Mouse (Mus musculus) mesoderm, embryonic 11.5 days (tissue): Measurements from ENCODE around the gene E130208F15Rik.

Experiments
- DNase-seq: peaks from one replicate; pipeline ENCODE4 v3.0.0-alpha.2; 2012; ENCODE audit warnings: low read depth, low spot score

Gene E130208F15Rik

DNA sequence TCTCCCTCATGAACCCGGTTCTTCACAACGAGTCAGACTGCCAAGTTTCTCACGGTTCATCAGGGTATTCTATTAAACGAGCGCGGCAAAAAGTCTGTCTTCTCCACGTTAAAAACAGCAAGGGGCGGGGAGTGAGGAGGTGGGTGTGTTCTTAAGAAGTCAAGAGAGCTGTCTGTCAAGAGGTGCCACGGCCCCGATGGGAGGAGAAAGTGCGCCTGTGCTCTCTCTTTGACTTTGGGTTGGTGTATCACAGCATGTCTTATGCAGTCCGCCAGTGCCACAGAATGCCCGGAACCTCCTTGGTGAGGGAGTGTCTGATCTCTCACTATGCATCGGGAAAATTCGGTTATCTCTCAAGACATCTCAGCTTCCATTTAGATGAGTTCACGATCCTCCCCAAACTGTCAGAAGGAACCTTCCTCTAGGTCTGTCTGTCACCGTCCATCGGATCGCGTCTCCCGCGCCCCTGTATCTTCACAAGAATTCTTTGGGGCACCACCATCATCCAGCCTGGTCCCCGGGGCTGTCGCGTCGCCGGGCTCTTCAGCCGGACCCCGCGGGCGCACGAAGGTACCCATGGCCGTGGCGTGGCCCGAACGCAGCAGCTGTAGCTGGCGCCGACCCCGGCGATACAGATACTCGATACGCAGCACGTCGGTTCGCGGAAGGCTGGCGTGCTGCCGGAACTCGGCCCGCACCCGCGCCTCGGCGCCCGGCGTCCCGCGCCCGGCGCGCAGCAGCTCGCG is at the start of gene E130208F15Rik:
Gene E130208F15Rik, plus strand, starts transcription at position 202 of the 746 bp plus-strand sequence.
- peak; percentile 41 for DNase-seq

DNA sequence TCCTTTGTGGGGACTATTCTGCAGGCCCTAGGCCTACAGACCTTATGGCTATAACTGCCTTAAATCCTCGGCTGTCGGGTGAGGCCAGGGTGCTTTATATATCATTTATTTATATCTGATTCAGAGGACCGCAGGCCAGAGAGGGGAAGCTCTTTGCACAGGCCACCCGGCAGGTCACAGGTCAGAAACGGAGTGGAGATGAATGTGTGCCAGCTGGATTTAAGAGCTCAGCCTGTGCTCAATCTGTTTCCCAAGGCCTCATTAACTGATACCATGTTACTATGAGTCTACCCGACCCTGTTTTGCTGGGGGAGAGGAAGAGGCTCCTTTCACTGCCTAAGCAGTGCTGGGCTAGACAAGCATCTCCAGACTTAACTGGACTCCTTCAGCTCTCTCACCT is 47.2 kb upstream of the E130208F15Rik start:
- DNase-seq: no peak

DNA sequence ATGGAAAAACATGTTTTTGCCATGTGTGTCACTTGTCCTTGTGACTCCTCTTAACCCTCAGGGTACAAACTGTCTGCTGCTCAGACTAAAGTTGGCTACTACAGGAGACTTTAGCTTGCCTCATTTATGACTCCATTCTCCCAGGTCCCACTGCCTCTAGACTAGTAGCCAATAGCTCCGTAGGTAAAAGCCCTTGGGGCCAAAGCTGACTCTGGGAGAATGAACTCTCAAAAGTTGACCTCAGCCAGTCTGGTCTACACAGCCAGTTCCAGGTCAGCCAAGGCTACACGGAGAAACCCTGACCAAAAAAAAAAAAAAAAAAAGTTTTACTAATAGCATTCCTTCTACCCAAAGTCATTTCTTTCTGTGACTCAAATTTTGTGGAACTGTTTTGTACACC is 42.6 kb upstream of the E130208F15Rik start:
- no peak for DNase-seq

DNA sequence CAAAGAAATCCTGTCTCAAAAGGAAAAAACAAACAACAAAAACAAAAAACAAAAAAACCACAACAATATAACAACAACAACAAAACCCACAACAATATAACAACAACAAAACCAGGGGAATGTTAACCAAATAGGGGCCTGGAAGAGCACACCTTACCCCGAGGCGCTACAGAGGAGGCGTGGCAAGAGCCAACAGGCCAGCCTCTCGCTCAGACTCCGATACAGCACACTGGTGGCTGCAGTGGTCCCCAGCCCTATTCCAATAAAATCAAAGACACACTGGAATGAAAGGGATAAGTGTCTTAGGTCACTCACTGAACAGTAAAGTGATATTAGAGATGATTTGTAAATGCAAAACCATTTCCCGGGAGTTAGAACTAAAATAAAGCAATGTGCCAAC is 42.0 kb upstream of the E130208F15Rik start:
- no peak for DNase-seq

DNA sequence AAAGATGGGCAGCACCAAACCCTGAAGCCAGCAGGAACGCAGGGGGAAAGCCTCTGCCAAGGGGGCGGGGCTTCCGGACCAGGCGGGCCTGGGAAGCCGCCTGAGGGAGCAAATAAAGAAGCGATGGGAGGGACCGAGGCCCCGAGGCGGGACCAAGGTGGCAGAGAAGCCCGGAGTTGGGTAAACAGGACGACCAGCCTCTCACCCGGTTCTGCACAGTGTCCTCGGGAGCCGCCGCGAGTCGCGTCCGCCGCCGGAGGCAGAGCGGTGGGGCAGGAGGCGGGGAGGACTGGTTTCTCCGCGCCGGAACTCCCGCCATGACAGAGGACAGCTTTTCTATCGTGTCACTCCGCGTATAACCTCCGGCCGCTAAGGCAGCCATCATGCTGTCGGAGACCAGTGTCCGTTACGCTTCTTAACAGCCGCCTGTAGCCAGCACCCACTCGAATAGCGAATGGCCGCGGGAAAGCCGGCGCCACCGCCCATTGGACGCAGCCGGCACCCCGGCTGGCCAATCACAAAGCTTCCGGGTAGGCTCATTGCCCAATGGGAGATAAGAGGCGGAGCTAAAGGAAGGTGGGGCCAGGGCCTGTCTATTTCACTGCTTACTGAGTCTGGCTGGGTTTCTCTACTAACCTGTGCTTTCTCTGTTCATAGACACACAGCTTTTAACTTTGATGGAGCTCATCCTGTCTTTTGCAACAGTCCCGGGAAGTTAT is 41.4 kb upstream of the E130208F15Rik start, which contains the start of the genes Thap8 and Wdr62:
Gene Thap8, plus strand, starts transcription at position 144 of the 719 bp plus-strand sequence.
Gene Wdr62, minus strand, starts transcription at position 469 of the 719 bp plus-strand sequence.
- DNase-seq: peak; percentile 96

DNA sequence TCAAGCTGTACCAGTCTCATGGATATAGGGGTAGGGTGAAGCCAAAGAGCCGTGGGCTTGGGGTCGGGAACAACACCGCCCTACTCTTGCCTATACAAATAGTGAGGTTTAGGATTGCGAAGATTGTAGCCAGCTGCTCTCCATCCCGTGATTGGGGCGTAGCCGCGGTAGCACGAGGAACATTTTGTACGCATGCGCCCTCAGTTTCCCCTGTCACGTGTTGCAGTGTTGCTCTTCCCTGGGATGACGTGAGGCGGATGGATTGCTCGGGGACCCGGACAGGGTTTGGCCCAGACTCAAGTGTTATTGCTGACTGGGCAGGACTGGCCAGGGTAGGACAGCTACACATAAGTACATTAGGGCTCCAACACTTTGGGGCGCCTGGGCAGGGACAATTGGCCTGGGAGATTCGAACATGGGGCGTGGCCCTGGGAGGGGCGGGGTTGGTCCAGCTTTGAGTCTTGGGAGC is 40.8 kb upstream of the E130208F15Rik start:
- DNase-seq: peak; percentile 93

DNA sequence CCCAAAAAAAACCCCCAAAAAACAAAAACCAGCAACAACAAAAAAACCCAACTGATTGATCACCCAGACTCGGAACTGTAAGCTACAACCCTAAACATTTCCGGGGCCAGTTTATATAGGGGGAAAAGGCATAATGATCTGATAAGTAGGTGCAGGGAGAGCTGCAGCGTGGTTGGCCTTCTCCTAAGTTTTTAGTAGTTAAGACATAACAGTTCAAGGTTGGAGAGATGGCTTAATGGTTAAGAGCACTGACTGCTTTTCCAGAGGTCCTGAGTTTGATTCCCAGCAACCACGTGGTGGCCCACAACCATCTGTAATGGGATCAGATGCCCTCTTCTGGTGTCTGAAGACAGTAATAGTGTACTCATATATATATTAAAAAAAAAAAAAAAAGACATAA is 40.0 kb upstream of the E130208F15Rik start:
- no peak for DNase-seq

DNA sequence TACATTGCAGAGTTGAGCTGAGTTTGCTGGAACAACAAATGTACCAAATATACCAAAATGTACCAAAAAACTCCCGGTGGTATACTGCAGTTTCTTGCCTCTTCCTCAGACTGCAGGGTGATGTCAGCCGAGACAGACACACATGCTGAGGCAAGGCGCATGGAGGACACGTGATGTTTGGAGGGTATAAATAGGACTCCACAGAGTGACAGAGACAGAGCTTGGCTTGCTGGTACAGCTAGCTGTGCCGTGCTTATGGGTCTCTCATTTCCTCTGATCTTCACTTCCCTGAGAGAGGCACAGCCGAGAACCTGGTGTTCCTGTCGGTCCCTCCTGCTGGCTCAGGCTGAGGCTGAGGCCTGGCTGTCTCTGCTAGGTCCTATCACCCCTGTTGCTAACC is 38.8 kb upstream of the E130208F15Rik start:
- DNase-seq: no peak

DNA sequence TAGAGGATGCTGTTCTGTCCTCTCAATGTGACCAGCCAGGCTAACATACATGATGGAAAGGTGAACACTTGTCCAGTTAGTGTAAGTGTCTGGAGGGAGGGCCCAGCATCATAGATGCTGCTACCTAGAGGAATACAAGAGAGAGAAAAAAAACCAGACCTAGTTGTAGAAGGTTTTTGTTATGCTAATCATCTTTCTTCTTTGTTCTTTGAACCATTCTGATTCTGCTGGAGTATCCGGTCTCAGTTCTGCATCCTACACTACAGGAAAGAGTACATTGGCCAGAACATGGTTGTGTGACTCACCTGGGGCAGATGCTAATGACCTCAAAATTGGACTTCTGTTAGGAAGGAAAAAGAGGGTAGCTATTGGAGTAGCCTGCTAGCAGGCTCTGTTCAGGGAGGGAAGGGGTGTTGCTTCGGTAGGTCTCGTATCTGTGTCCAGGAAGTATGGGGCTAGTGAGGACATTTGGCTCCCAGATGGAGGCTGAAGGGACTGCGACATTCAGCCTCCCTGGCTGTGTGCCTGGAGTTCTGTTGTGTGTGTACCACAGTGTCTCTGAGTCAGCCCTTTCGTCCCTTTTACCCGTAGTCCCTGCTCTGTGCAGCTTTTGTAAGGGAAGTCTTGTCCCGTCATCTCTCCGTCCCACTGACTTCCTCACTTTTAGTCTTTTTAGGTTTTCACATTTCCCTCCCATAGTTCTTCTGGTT is 34.7 kb upstream of the E130208F15Rik start:
- no peak for DNase-seq

DNA sequence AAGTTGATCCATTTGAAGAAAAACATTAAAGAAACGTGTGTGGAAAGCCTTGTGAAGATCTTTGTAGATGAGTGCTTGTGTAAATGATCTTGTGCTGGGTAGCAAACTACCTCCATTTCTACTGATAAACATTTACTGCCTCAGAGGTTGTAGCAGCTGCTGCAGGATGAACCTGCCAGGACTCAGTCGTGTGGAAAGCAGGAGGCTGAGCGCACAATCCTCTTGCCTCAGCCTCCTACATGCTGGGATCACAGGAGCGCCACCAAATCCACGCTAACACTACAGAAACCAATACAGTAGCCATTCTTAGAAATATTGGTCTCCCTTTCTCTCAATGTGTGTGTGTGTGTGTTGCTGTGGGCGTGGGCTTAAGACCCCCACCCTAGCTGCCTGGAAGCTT is 33.5 kb upstream of the E130208F15Rik start:
- DNase-seq: no peak

DNA sequence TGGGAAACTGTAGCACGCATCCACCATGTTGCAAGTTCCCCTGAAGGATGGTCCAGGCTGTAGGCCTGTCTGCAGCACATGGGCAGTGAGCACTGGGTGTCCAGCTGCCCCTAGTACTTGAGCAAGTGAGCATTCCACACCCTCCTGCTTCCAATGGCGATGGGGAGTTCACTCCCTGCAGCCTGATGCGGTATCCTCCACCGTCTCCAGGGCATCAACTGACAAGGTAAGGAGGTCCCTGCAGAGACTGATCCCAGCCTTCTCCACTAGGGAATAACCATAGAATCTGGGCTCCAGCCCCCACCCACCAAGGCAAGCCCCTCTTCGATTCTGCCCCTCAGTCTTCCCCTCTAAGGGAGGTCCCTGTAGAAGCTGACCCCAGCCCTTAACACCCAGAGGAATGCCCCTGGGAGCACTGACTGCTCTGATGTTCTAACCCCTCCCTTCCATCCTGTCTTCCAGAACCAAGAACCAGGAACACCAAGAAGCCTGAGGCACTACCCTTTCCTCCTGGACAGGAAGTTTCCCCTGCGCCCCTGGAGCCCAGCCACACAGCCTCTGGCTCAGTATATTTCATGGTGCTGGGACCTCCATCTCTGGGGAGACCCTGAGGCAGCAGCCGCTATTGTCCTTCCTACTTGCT is 32.3 kb upstream of the E130208F15Rik start:
- no peak for DNase-seq

DNA sequence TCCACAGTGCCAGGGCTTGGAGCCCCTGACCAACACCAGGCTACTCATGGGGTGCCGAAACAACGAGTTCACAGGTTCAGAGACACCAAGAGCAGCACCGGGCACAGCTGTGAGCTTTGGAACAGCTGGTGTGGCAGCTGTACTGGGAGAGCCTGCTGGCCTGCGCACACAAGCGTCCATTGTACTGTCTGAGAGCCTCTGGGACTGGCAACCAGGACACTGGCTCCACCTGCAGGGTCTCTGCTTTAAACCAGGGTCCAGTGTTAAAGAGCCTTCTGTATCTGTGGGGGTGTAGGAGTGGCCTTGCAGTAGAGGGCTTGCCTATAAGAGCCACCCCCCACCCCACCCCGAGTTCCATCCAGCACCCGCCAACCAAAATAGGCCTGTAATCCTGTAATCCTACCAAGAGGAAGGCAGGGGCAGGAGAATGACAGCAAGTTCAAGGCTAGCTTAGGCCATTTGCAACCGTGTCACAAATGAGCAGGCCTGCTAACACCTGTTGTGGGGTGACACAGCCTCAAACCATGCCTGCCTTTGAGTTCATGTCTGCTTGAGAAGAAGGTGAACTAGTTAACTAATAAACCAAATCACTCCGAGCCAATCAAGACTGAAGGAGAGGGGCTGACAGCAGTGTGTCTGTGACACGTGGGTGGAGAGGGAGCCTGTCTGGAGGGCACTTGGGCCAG is 31.7 kb upstream of the E130208F15Rik start:
- peak; percentile 49 for DNase-seq

DNA sequence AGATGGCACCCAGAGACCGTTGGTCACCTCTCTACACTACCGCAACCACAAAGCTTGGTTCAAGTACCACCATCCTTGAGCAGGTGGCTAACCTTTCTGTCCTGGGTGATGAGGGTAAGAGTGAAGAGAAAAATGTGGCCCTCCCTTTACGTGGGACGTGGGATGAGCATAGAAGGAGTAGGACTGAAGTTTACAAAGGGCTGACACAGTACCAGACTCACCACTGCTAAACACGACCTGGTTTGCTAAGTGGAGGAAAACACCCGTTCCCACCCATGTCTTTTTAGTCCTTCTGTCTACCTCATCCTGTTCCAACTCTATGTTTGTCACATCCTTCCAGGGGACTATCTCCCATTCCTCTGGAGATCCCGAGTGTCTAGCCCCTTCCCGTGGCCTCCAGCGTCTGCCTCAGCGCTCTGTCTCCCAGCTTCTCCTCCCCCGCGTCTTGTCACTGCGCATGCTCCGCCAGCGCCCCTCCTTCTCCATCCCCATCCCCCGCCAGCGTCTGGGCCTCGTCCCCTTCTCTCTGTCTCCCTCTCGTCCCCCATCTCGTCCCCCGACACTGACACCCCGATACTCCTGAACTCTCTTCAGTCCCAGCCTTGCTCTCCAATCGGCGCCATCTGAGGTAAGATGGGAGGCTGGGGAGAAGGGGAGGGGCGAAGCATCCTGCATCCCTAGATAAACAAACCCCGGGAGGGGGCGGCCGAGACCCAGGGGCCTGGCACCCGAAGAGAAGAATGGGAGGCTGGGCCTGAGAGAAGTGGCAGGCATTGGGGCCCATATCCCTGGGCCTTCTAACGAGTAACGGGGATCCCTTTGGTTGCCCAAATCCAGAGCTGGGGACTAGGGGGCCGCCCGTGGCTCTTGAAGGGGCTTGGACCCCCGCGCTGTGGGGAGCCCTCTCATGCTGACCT is 30.1 kb upstream of the E130208F15Rik start, which contains the start of gene Clip3:
Gene Clip3, plus strand, starts transcription at position 514 of the 917 bp plus-strand sequence.
- DNase-seq: peak; percentile 87

DNA sequence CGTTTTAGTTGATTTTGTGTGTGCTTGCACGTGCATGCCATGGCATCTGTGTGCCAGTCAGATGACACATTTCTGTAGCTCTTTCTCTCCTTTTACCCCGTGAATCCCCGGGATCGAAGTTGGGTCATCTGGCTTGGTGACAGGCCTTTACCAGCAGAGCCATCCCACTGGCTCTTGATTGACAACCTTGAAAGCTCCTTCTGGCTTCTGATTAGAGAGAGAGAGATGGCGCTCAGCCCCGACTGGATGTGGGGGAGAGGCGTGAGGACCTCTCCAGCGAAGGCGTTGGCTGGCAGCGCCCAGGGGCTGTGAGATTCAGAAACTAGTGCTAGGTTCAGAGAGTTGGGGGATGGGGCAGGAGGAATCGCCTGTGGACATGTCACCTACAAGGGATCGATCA is 27.7 kb upstream of the E130208F15Rik start:
- no peak for DNase-seq

DNA sequence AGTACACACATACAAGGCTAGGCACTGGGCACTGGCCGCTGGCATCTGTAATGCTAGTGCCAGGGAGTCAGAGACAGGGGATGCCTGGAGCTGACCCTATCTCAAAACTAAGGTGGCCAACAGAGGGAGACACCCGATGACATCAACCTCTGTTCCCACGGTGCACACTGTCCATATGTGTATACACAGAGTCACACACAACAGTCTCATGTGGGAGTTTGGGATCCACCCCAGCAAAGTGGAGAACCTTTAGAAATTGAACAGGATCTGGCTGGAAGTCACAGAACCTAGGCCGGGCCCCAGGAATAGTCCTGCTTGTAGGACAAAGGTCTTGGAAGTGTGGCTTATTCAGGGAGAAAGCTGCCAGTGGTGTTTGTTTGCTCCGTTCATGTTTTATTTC is 27.2 kb upstream of the E130208F15Rik start:
- no peak for DNase-seq

DNA sequence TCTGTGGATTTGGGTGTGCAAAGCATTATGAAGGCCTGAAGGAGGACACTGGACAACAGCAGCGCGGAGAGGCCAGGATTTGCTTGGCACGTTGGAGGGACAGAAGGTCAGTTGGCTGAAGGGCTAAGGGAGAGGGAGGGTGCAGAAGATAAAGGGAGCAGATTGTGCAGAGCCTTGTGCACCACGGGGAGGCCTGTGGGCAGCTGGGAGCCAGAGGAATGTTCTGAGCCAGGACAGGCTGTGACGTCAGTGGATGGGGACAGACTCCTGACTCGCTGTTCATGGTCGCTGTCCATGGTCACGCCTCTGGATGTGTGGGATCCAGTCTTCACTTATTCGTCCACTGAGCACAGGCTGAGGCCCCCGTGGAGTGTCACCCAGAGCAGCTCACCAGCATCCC is 26.4 kb upstream of the E130208F15Rik start:
- DNase-seq: no peak

DNA sequence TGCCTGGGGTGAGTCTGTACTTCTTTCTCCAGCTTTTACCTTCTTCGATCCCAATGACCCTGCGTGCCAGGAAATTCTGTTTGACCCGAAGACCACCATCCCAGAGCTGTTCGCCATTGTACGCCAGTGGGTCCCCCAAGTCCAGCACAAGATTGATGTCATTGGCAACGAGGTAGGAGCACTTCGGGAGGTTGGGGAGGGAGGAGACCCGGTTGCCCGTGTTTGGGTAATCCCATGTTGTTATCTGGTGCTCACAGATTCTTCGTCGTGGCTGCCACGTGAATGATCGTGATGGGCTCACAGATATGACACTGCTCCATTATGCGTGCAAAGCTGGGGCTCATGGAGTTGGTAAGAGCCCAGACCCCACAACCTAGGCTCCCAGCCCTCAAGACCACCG is 24.7 kb upstream of the E130208F15Rik start:
- DNase-seq: no peak

DNA sequence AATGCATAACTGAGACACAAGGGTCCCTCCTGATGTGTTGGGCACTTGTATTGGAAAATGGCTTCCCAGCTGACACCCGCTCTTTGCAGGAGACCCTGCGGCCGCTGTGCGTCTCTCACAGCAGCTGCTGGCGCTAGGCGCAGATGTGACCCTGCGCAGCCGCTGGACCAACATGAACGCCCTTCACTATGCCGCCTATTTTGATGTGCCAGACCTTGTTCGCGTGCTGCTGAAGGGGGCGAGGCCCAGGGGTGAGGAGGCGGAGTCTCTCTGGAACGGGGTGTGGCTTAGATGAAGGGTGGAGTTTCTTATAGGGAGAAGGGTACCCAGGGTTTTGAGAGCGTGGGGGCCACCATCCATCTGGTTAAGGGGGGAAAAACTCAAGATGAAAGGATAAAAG is 24.3 kb upstream of the E130208F15Rik start:
- no peak for DNase-seq

DNA sequence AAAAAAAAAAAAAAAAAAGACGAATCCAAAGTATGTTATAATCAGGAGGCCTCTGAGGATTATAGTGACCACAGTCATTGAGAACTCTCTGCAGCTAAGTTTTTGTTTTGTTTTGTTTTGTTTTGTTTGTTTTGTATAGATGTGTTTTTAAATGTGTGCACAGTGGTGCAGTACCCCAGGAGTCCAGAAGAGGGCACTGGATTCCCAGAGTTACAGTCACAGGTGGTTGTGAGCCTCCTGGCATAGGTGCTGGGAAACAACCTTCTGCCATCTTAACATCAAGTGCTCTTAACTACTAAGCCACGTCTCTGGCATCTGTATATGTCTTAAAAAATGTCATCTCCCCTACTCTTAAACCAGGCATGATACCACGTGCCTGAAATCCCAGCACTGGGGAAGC is 20.6 kb upstream of the E130208F15Rik start:
- DNase-seq: peak; percentile 30
